Mouse (Mus musculus) cerebral cortex, adult 2 months (tissue): ENCODE data around the gene A030005K14Rik.

Experiments
- WGBS: fragments of 180-500 bp; shearing (Covaris S2); methylation state at CpG from one replicate; pipeline ENCODE4 v1.1.7; 2018; 5-methylcytosine and 5-hydroxymethylcytosine counted together

Gene A030005K14Rik

GRCm38 (mm10) chr1:83036892-83037667 is 22.1 kb downstream of the A030005K14Rik start:
- 61% methylated on average over 11 of the region's 11 CpGs for WGBS

GRCm38 (mm10) chr1:83034509-83034908 is 24.7 kb downstream of the A030005K14Rik start:
- 72% methylated on average over 5 of the region's 5 CpGs for WGBS

- WGBS = 79% methylated on average over 6 of the region's 6 CpGs
Measured at GRCm38 (mm10) chr1:83032508-83032907, 26.7 kb downstream of the A030005K14Rik start.

GRCm38 (mm10) chr1:83031950-83032349 is 27.2 kb downstream of the A030005K14Rik start:
- WGBS = 57% methylated on average over 1 of the region's 1 CpGs

GRCm38 (mm10) chr1:83016556-83016955 is 42.6 kb downstream of the A030005K14Rik start:
- WGBS = 70% methylated on average over 1 of the region's 1 CpGs

GRCm38 (mm10) chr1:83015329-83015879 is 43.8 kb downstream of the A030005K14Rik start:
- 66% methylated on average over 10 of the region's 10 CpGs for WGBS

GRCm38 (mm10) chr1:83014477-83014876 is 44.7 kb downstream of the A030005K14Rik start:
- whole genome bisulfite sequencing = 97% methylated on average over 3 of the region's 3 CpGs
